Mouse (Mus musculus) hindbrain, postnatal 0 days (tissue): Measurements from ENCODE around the gene Chst12. TPM values are rescaled to one million over a fixed set of nuclear protein-coding genes. Genes with fewer than 3 reads are reported as not detected.

Experiments used
- ATAC-seq: fragments of 200-750 bp; cut with Nextera tagmentation; 2 replicates; pipeline ENCODE4 v1.8.0; 2017; ENCODE audit warnings: mild to moderate bottlenecking, moderate TSS enrichment, moderate library complexity
- DNase-seq: peaks from one replicate; pipeline ENCODE4 v3.0.0-alpha.2; 2015; ENCODE audit warnings: low spot score
- H3K27ac ChIP-seq: fragments of 300-500 bp; sonication (generic); 2 replicates; pipeline ENCODE4 v1.5.1; 2014; ENCODE audit warnings: mild to moderate bottlenecking
- H3K27me3 ChIP-seq: fragments of 300-500 bp; sonication (generic); 2 replicates; pipeline ENCODE4 v1.6.1; 2014; ENCODE audit warnings: low read length, mixed read lengths; ENCODE audit not compliant: insufficient read depth
- H3K36me3 ChIP-seq: fragments of 300-500 bp; sonication (generic); 2 replicates; pipeline ENCODE4 v1.6.1; 2014; ENCODE audit warnings: low read length, mixed read lengths; ENCODE audit not compliant: insufficient read depth
- H3K4me1 ChIP-seq: fragments of 300-500 bp; sonication (generic); 2 replicates; pipeline ENCODE4 v1.6.1; 2014; ENCODE audit warnings: antibody characterized with exemption, low read length, mixed read lengths; ENCODE audit not compliant: insufficient read depth
- H3K4me2 ChIP-seq: fragments of 300-500 bp; sonication (generic); 2 replicates; pipeline ENCODE4 v1.6.1; 2014; ENCODE audit warnings: low read depth, mild to moderate bottlenecking, low read length, moderate library complexity, mixed read lengths
- H3K4me3 ChIP-seq: fragments of 300-500 bp; sonication (generic); 2 replicates; pipeline ENCODE4 v1.5.1; 2014; ENCODE audit warnings: low read length
- H3K9ac ChIP-seq: fragments of 300-500 bp; sonication (generic); replicated peaks from 2 replicates; pipeline ENCODE4 v1.6.1; 2014; ENCODE audit warnings: mild to moderate bottlenecking, low read length, moderate library complexity, mixed read lengths
- H3K9me3 ChIP-seq: fragments of 300-500 bp; sonication (generic); 2 replicates; pipeline ENCODE4 v1.6.1; 2016; ENCODE audit warnings: low read length, mixed read lengths
- CTCF ChIP-seq: IDR thresholded peaks from 2 replicates; pipeline ENCODE4 v1.5.1; 2016; ENCODE audit warnings: antibody characterized with exemption, control low read depth, low read depth
- WGBS: fragments of 180-500 bp; shearing (Covaris S2); extraction: QIAGEN DNeasy Blood & Tissue Kit; methylation state at CpG from one replicate; pipeline ENCODE4 v1.1.7; 2014; 5-methylcytosine and 5-hydroxymethylcytosine counted together
- polyA plus RNA-seq: library from polyadenylated mRNA; unstranded; fragments of >200 nt; fragmentation: Nextera tagmentation; extraction: Ambion mirVana; gene quantifications from 2 replicates; pipeline ENCODE4 v1.2.1, GENCODE M21; 2015
- total RNA-seq: library from RNA; depleted of rRNA; stranded (reverse); fragments of >200 nt; gene quantifications from 2 replicates; pipeline ENCODE4 v1.2.3, GENCODE M21; 2014

Gene Chst12
- total and polyA plus RNA-seq, 2 experiments from 2014 or later = 22.0 to 22.7 TPM

GRCm38 (mm10) chr5:140542811-140543575 is 37.6 kb downstream of the Chst12 start:
- ATAC-seq (peak; percentile 96), DNase-seq (peak; percentile 89)
- Histone ChIP-seq H3K36me3 (no peaks in the 10 kb centered on the region), H3K9me3 (no peaks in the 10 kb centered on the region), H3K27me3 (no peaks in the 10 kb centered on the region), H3K4me2 (no peak overlapping the region), H3K9ac (no peak overlapping the region), H3K4me1 (no peaks in the 10 kb centered on the region), H3K27ac (peak overlapping the region; percentile 68), H3K4me3 (no peak overlapping the region)
- TF ChIP-seq CTCF = no peak
- 36% methylated on average over 9 of the region's 9 CpGs for WGBS

DNA sequence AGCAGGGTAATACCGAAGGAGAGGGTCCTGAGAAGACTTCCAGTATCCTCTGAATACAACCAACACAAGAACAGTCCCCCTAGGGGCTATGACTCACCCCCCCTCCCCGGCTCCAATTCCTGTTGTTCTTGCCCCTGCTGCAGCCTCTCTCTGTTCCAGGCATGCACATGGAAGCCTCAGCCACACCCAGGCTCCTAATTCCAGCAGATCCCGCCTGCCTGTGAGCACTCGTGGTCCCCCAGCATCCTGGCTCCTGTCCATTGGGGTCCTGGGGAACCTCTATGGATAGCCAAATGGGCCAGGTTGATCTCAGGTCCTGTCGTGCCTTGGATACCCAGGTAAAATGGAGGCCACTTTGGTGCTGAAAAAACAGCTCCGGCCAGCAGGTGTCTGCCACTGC is 40.3 kb downstream of the Chst12 start:
- DNase-seq (no peak), ATAC-seq (no peak)
- no peak overlapping the region for H3K9ac ChIP-seq
- 63% methylated on average over 6 of the region's 6 CpGs for WGBS
- no peaks in the 10 kb centered on the region for H3K36me3 ChIP-seq
- H3K4me3 ChIP-seq = no peak overlapping the region
- no peak overlapping the region for H3K27ac ChIP-seq
- no peaks in the 10 kb centered on the region for H3K4me1 ChIP-seq
- H3K9me3 ChIP-seq = no peaks in the 10 kb centered on the region
- TF ChIP-seq CTCF = no peak
- no peak overlapping the region for H3K4me2 ChIP-seq
- no peaks in the 10 kb centered on the region for H3K27me3 ChIP-seq

DNA sequence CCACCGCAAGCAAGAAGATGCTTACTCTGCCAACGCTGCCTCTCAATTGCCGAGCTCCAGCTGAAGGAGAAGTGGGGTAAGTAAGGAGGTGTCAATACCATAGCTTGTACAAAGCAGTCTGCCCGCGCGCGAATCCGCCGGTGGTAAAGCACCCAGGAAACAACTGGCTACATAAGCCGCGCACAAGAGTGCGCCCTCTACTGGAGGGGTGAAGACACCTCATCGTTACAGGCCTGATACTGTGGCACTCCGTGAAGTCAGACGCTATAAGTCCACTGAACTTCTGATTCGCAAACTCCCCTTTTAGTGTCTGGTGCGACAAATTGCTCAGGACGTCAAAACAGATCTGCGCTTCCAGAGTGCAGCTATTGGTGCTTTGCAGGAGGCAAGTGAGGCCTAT is 41.0 kb downstream of the Chst12 start:
- Histone ChIP-seq H3K27me3 (no peaks in the 10 kb centered on the region), H3K4me3 (no peak overlapping the region), H3K9me3 (no peaks in the 10 kb centered on the region), H3K4me2 (no peak overlapping the region), H3K36me3 (no peaks in the 10 kb centered on the region), H3K27ac (no peak overlapping the region), H3K4me1 (no peaks in the 10 kb centered on the region), H3K9ac (no peak overlapping the region)
- DNase-seq (no peak), ATAC-seq (no peak)
- TF ChIP-seq CTCF = peak; percentile 25; the same call in 1 of the 2 replicates
- 87% methylated on average over 19 of the region's 19 CpGs for WGBS

DNA sequence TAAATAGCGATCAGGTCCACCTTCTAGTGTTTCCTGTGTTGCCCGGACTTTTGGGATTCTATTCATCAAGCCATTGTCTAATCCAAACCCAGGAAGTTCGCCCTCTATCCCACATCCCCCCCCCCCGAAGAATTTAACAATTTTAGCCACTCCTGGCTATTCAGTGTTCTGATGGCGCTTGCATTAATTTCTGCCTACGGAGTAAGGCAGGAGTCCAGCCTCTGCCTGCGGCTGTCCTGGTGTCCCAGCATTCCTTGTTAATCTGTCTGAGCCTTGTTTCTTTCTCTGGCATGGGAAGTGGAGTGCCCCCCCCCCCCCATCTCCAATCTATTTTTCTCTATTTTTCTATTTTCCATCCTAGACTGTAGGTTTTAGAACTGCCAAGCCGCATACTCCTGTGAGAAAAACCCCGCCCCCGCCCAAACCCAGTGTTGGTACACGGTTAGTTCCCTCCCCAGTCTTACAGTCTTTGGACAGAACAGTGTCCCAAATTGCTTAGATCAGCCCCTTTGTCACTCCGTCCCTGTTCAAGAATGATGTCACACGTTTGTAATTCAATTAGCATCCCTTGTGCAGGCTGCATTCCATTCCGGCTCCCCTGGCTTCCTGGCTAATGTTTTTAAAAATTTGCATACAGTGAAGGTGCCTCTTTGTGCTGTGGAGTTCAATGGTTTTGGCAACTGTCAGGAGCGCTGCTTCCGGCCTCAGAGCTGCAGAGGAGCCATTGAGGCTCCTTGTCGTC is 44.1 kb downstream of the Chst12 start:
- Histone ChIP-seq H3K4me2 (peak overlapping the region; percentile 37), H3K9ac (no peak overlapping the region), H3K27ac (peak overlapping the region; percentile 45), H3K27me3 (no peaks in the 10 kb centered on the region), H3K9me3 (no peaks in the 10 kb centered on the region), H3K4me1 (no peaks in the 10 kb centered on the region), H3K4me3 (no peak overlapping the region), H3K36me3 (no peaks in the 10 kb centered on the region)
- peak; percentile 78 for DNase-seq
- no peak for TF ChIP-seq CTCF
- WGBS = 8% methylated on average over 17 of the region's 17 CpGs
- ATAC-seq = peak; percentile 95

- ATAC-seq = no peak
- Histone ChIP-seq H3K9me3 (no peaks in the 10 kb centered on the region), H3K27me3 (no peaks in the 10 kb centered on the region), H3K36me3 (no peaks in the 10 kb centered on the region), H3K4me2 (no peak overlapping the region), H3K9ac (no peak overlapping the region), H3K4me1 (no peaks in the 10 kb centered on the region), H3K27ac (no peak overlapping the region), H3K4me3 (no peak overlapping the region)
- WGBS = 89% methylated on average over 7 of the region's 7 CpGs
- TF ChIP-seq CTCF = no peak
- no peak for DNase-seq
These were observed 48.4 kb downstream of the Chst12 start for GRCm38 (mm10) chr5:140553719-140554118.

DNA sequence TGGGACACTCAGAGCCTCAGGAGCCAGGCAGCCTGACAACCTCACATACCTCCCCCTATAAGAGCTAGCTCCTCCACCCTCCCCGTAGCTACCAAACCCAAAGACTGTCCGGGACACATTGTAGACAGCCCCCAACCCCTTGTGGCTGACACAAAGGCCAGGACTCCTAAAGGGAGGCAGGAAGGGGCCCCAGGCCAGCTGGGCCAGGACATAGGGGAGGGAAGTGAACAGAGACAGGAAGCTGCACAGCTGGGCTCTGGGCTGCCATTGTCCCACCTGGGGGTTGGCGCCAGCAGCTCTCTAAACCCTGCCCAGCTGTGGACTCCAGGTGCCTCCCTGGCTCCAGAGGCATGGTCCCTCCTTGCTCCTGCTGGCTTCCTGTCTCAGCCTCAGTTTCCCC is 51.5 kb downstream of the Chst12 start:
- no peak for ATAC-seq
- H3K9ac ChIP-seq = no peak overlapping the region

DNA sequence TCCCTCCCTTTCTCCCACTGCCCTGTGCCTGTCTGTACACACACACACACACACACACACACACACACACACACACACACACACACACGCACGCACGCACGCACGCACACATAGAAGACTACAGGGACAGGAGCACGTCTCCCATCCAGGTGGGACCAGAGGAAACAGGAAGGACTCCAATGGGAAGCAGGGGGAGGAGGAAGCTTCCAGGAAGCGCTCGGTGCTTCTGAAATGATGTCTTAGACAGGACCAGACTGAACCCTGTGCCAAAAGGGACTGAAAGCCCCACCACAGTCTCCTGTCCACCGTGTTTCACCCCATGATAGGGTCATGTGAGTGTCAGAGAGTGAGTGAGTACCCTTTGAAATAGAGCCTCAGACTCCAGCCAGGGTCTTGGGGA is 57.3 kb downstream of the Chst12 start:
- H3K4me2 ChIP-seq = no peak overlapping the region
- H3K27me3 ChIP-seq = no peaks in the 10 kb centered on the region
- no peaks in the 10 kb centered on the region for H3K36me3 ChIP-seq
- H3K4me1 ChIP-seq = no peaks in the 10 kb centered on the region; the same call in 1 of the 2 replicates
- no peak for DNase-seq
- H3K27ac ChIP-seq = no peak overlapping the region
- ATAC-seq = no peak
- no peak for TF ChIP-seq CTCF
- 74% methylated on average over 9 of the region's 9 CpGs for WGBS
- H3K4me3 ChIP-seq = no peak overlapping the region
- H3K9ac ChIP-seq = no peak overlapping the region
- no peaks in the 10 kb centered on the region for H3K9me3 ChIP-seq

More for the DNA sequence above, 51.5 kb downstream of the Chst12 start:
- Histone ChIP-seq H3K27ac (no peak overlapping the region), H3K4me2 (no peak overlapping the region), H3K27me3 (no peaks in the 10 kb centered on the region), H3K9me3 (no peaks in the 10 kb centered on the region), H3K36me3 (no peaks in the 10 kb centered on the region), H3K4me1 (no peaks in the 10 kb centered on the region), H3K4me3 (no peak overlapping the region)
- 37% methylated on average over 3 of the region's 3 CpGs for WGBS
- TF ChIP-seq CTCF = no peak
- DNase-seq = no peak
